In the genomic region with DNA sequence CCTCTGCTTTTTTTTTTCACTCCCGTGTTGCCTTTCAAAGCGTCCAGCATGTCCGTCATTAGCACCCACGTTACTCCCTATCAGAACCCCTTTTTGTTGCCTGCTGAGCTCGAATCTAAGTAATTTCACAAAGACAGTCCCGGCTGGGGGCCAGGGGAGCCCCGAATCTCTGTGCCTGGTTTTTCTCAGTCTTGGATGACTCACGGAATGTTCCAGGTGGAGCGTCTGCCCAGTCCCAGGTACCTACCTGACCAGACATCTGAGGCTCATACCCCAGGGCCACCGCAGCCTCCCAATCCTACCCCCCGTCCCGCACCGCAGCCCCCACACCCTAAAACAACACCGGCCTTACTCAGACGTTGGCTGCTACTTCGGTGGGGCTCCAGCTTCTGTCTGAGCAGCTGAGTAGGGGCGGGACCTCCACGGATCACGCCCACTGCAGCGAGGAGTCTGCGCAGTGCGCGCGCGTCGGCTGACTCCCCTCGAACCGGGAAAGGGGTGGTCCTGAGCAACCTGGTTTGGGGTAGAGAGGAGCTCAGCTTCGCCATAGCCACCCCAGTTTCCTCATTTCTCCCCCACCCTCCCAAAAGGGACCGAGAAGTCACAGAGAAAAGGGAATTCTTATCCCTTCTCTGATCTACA, we compare ENCODE assay signal across 8 mouse cellular contexts. TPM values are rescaled to one million over a fixed set of nuclear protein-coding genes. Genes with fewer than 3 reads are reported as not detected.
DNase-seq lines count a peak whose midpoint lies in the region; ATAC-seq and TF ChIP-seq lines count a peak whose summit lies in the region.

No protein-coding gene starts in this region.

- no peak for DNase-seq in Patski (ENCODE audit: low read depth, low spot score)
- DNase-seq in cerebellum, postnatal 10 days: peak; percentile 88 to 93
- peak; percentile 89 for DNase-seq in frontal cortex, postnatal 10 days (ENCODE audit: low spot score in 2 of 2)
- peak; percentile 84 to 94 for DNase-seq in layer of hippocampus, postnatal 14 days (ENCODE audit: low spot score in 2 of 2)
- peak; percentile 93 for DNase-seq in lung, postnatal 10 days
- peak; percentile 84 for DNase-seq in ovary, postnatal 36 days (ENCODE audit: low spot score)
- DNase-seq in thymus, postnatal 25 days: peak; percentile 96

- POLR2A ChIA-PET in Patski (lab: Charles Lee): interaction anchor here (1.1 kb wide), 1 partner anchor 9 kb away, joined by 3 read pairs; no protein-coding TSS in a partner anchor

- 4% methylated on average over 30 of the region's 30 CpGs for WGBS in hindbrain, embryonic 12.5 days

- no peaks in the 10 kb centered on the region for H3K9me3 ChIP-seq in hindbrain, embryonic 12.5 days (replicated peaks)

- in situ Hi-C loops in Patski (cut with MboI; ENCODE audit: low pct_unique_long_range_greater_than_20kb): no loop called here

- H3K9ac ChIP-seq in hindbrain, embryonic 12.5 days: peak overlapping the region; percentile 71

- TF ChIP-seq CTCF in Patski (IDR thresholded peaks at IDR 0.05): no peak

- H3K27ac ChIP-seq in hindbrain, embryonic 12.5 days: no peak overlapping the region

- CTCF ChIA-PET in Patski (lab: Charles Lee): interaction anchor here (0.8 to 1.3 kb wide), 2 partner anchors 55 to 136 kb away, joined by 4 to 5 read pairs; no protein-coding TSS in a partner anchor

- H3K4me2 ChIP-seq in hindbrain, embryonic 12.5 days (replicated peaks): peak overlapping the region; percentile 82

- H3K4me1 ChIP-seq in hindbrain, embryonic 12.5 days: peaks cover 13% of the 10 kb centered on the region

- no peaks in the 10 kb centered on the region for H3K27me3 ChIP-seq in Patski
- no peaks in the 10 kb centered on the region for H3K27me3 ChIP-seq in hindbrain, embryonic 12.5 days

- H3K36me3 ChIP-seq in hindbrain, embryonic 12.5 days: peaks cover 15% of the 10 kb centered on the region

- peak; percentile 88 for ATAC-seq in Patski
- ATAC-seq in hindbrain, embryonic 12.5 days (ENCODE audit: low FRiP score): peak; percentile 93

- peak overlapping the region; percentile 57 for H3K4me3 ChIP-seq in hindbrain, embryonic 12.5 days

RNA-seq across cellular contexts. Expression of a gene that starts 10.5 kb away (rescaled TPM):
- 148 TPM for polyA plus RNA-seq in Patski (2021)
- polyA plus RNA-seq in hindbrain, embryonic 12.5 days (2016; fragmentation: Nextera tagmentation; extraction: Ambion mirVana): 93.9 and 104 TPM in 2 replicates
- 100 to 1,000 TPM; 585 to 592 TPM for total RNA-seq in layer of hippocampus, postnatal 14 days (2021)

RNA-seq across cellular contexts. Expression of a gene that starts 10.5 kb away (rescaled TPM):
- 13.6 TPM for polyA plus RNA-seq in Patski (2021)
- 35.0 and 35.4 TPM in 2 replicates for polyA plus RNA-seq in hindbrain, embryonic 12.5 days (2016; fragmentation: Nextera tagmentation; extraction: Ambion mirVana)
- 10 to 100 TPM; 20.8 to 21.4 TPM for total RNA-seq in layer of hippocampus, postnatal 14 days (2021)

RNA-seq across cellular contexts. Expression of a gene that starts 19.4 kb away (rescaled TPM):
- polyA plus RNA-seq in Patski (2021): 0.95 TPM
- 0.36 and 0.66 TPM in 2 replicates for polyA plus RNA-seq in hindbrain, embryonic 12.5 days (2016; fragmentation: Nextera tagmentation; extraction: Ambion mirVana)
- under 1 TPM in 1 of 2 experiments, not detected in 1; 0.35 TPM for total RNA-seq in layer of hippocampus, postnatal 14 days (2021)

RNA-seq across cellular contexts. Expression of a gene that starts 43.4 kb away (rescaled TPM):
- 4.4 TPM for polyA plus RNA-seq in Patski (2021)
- 2.5 and 3.5 TPM in 2 replicates for polyA plus RNA-seq in hindbrain, embryonic 12.5 days (2016; fragmentation: Nextera tagmentation; extraction: Ambion mirVana)
- under 1 TPM; 0.65 to 0.98 TPM for total RNA-seq in layer of hippocampus, postnatal 14 days (2021)

RNA-seq across cellular contexts. Expression of a gene that starts 48.8 kb away (rescaled TPM):
- 71.9 TPM for polyA plus RNA-seq in Patski (2021)
- polyA plus RNA-seq in hindbrain, embryonic 12.5 days (2016; fragmentation: Nextera tagmentation; extraction: Ambion mirVana): 85.0 and 90.5 TPM in 2 replicates
- 100 to 1,000 TPM in 1 of 2 experiments, 10 to 100 TPM in 1; 93.7 to 103 TPM for total RNA-seq in layer of hippocampus, postnatal 14 days (2021)
